Mouse (Mus musculus) CH12.LX (cell line): Measurements from ENCODE around the gene St6gal2. TPM values are rescaled to one million over a fixed set of nuclear protein-coding genes. Genes with fewer than 3 reads are reported as not detected.
A peak's percentile ranks its signal among the peaks of the same experiment; 100 is the strongest.

ENCODE experiments used
- DNase-seq: peaks from one replicate; pipeline ENCODE4 v3.0.0-alpha.2; 2013; ENCODE audit errors: extremely low read depth
- H3K27ac ChIP-seq: 2 replicates; pipeline ENCODE4 v1.5.1; 2012; ENCODE audit warnings: low read depth, mild to moderate bottlenecking, control low read depth, moderate library complexity; ENCODE audit not compliant: insufficient read depth
- H3K27me3 ChIP-seq: replicated peaks from 2 replicates; pipeline ENCODE3; 2012; ENCODE audit warnings: inconsistent platforms
- H3K36me3 ChIP-seq, 2 experiments: replicated peaks in 1 of 2; 2 replicates each; pipeline versions ENCODE3 to v1.6.1; 2012; ENCODE audit warnings: inconsistent platforms in 1 of 2, low read length in 1 of 2, mild to moderate bottlenecking in 1 of 2, mixed read lengths in 1 of 2, moderate library complexity in 1 of 2; ENCODE audit not compliant: control insufficient read depth in 1 of 2, insufficient read depth in 1 of 2
- H3K4me1 ChIP-seq, 2 experiments: 2 replicates each; pipeline ENCODE4 v1.6.1; 2012; ENCODE audit warnings: inconsistent platforms in 1 of 2, moderate library complexity in 1 of 2; ENCODE audit not compliant: insufficient read depth in 2 of 2, control insufficient read depth in 1 of 2
- H3K4me2 ChIP-seq: 2 replicates; pipeline ENCODE4 v1.6.1; 2012; ENCODE audit warnings: low read depth, mild to moderate bottlenecking, control low read depth; ENCODE audit not compliant: poor library complexity, insufficient read depth, severe bottlenecking
- H3K4me3 ChIP-seq, 3 experiments: fragments of 150-350 bp in 1 of 3; sonication (generic) in 1 of 3; replicated peaks in 1 of 3; 2 replicates each; pipeline versions ENCODE3 to v1.5.1; 2011 to 2012; ENCODE audit warnings: low read depth in 2 of 3, low read length in 2 of 3, mild to moderate bottlenecking in 2 of 3, moderate library complexity in 2 of 3, control low read depth in 1 of 3, improper control_type of control experiment in 1 of 3, inconsistent platforms in 1 of 3, mixed read lengths in 1 of 3; ENCODE audit not compliant: poor library complexity in 1 of 3
- H3K79me2 ChIP-seq: replicated peaks from 2 replicates; pipeline ENCODE4 v1.6.1; 2012; ENCODE audit warnings: mild to moderate bottlenecking, moderate library complexity; ENCODE audit not compliant: control insufficient read depth, poor library complexity, insufficient read depth, severe bottlenecking; ENCODE audit errors: extremely low read depth
- H3K9ac ChIP-seq: 2 replicates; pipeline ENCODE4 v1.6.1; 2012; ENCODE audit warnings: low read depth, mild to moderate bottlenecking, control low read depth, moderate library complexity; ENCODE audit not compliant: insufficient read depth
- H3K9me3 ChIP-seq: replicated peaks from 2 replicates; pipeline ENCODE3; 2012; ENCODE audit warnings: low read length, inconsistent platforms, mixed read lengths
- CHD2 ChIP-seq: IDR thresholded peaks from 2 replicates; pipeline ENCODE4 v1.6.1; 2011; ENCODE audit warnings: low read length, improper control_type of control experiment
- CTCF ChIP-seq, 2 experiments: IDR thresholded peaks in 1 of 2; conservative IDR thresholded peaks in 1 of 2; 2 replicates each; pipeline ENCODE4 v1.5.1; 2011 to 2012; ENCODE audit warnings: low read depth in 2 of 2, low read length in 2 of 2, improper control_type of control experiment in 1 of 2, inconsistent platforms in 1 of 2, mild to moderate bottlenecking in 1 of 2, moderate library complexity in 1 of 2
- ETS1 ChIP-seq: conservative IDR thresholded peaks from 2 replicates; pipeline ENCODE4 v1.6.1; 2012; ENCODE audit warnings: low read depth, mild to moderate bottlenecking, inconsistent platforms, low read length, improper control_type of control experiment, moderate library complexity
- GABPA ChIP-seq: IDR thresholded peaks from 2 replicates; pipeline ENCODE4 v1.6.1; 2012; ENCODE audit warnings: low read depth, low read length, improper control_type of control experiment, inconsistent platforms; ENCODE audit not compliant: insufficient replicate concordance
- MAFK ChIP-seq: IDR thresholded peaks from 2 replicates; pipeline ENCODE4 v1.6.1; 2011; ENCODE audit warnings: low read length, improper control_type of control experiment; ENCODE audit not compliant: insufficient replicate concordance
- MAX ChIP-seq: IDR thresholded peaks from 2 replicates; pipeline ENCODE4 v1.6.1; 2011; ENCODE audit warnings: low read length, improper control_type of control experiment
- MXI1 ChIP-seq: IDR thresholded peaks from 2 replicates; pipeline ENCODE4 v1.6.1; 2011; ENCODE audit warnings: mild to moderate bottlenecking, low read depth, low read length, improper control_type of control experiment
- PAX5 ChIP-seq: IDR thresholded peaks from 2 replicates; pipeline ENCODE4 v1.6.1; 2012; ENCODE audit warnings: low read length, inconsistent platforms, mixed read lengths
- POLR2AphosphoS2 ChIP-seq: IDR thresholded peaks from 2 replicates; pipeline ENCODE4 v1.6.1; 2011; ENCODE audit warnings: low read depth, low read length, improper control_type of control experiment
- RAD21 ChIP-seq: IDR thresholded peaks from 2 replicates; pipeline ENCODE4 v1.6.1; 2011; ENCODE audit warnings: low read depth, mild to moderate bottlenecking, low read length, improper control_type of control experiment, moderate library complexity
- RCOR1 ChIP-seq: conservative IDR thresholded peaks from 2 replicates; pipeline ENCODE4 v1.6.1; 2012; ENCODE audit warnings: low read depth, mild to moderate bottlenecking, inconsistent platforms, low read length, improper control_type of control experiment
- SMC3 ChIP-seq: IDR thresholded peaks from 2 replicates; pipeline ENCODE4 v1.6.1; 2011; ENCODE audit warnings: low read depth, low read length, improper control_type of control experiment
- USF1 ChIP-seq: IDR thresholded peaks from 2 replicates; pipeline ENCODE4 v1.6.1; 2014; ENCODE audit warnings: low read depth, mild to moderate bottlenecking, inconsistent platforms, low read length, improper control_type of control experiment
- ZNF384 ChIP-seq: IDR thresholded peaks from 2 replicates; pipeline ENCODE4 v1.6.1; 2012; ENCODE audit warnings: low read depth, low read length, improper control_type of control experiment, inconsistent platforms
- dilution Hi-C: fragments of 300-500 bp; cut with MboI; formaldehyde crosslinking; loops from 2 replicates; pipeline ENCODE4 v1.14.3; 2020; ENCODE audit warnings: low sequenced_read_pairs; ENCODE audit not compliant: extremely low pct_unique_long_range_greater_than_20kb, extremely low pct_ligation_motif_present
- in situ Hi-C: fragments of 300-500 bp; cut with MboI; formaldehyde crosslinking; loops from 3 replicates; pipeline ENCODE4 v1.14.3; 2019; ENCODE audit warnings: low sequenced_read_pairs, low pct_ligation_motif_present, low pct_unique_long_range_greater_than_20kb, mixed read lengths
- polyA plus RNA-seq: library from polyadenylated mRNA; unstranded; fragments of >175 nt; gene quantifications from 2 replicates; pipeline ENCODE4 v1.2.1, GENCODE M21; 2012; ENCODE audit warnings: low read depth; ENCODE audit not compliant: insufficient read length
- total RNA-seq, 2 experiments: library from RNA; depleted of rRNA; stranded (reverse); fragments of 300-350 nt in 1 of 2; fragments of >200 nt in 1 of 2; gene quantifications; 2 replicates each; pipeline ENCODE4 v1.2.3; 2012 to 2014

The St6gal2 gene
- total and polyA plus RNA-seq, 3 experiments = not detected

- no peak for TF ChIP-seq ZNF384
- TF ChIP-seq MAX = no peak
- no peak for TF ChIP-seq PAX5
- TF ChIP-seq USF1 = no peak
- TF ChIP-seq GABPA = no peak
These were observed 32.2 kb downstream of the St6gal2 start (continued) for GRCm38 (mm10) chr17:55477361-55477760.

DNA sequence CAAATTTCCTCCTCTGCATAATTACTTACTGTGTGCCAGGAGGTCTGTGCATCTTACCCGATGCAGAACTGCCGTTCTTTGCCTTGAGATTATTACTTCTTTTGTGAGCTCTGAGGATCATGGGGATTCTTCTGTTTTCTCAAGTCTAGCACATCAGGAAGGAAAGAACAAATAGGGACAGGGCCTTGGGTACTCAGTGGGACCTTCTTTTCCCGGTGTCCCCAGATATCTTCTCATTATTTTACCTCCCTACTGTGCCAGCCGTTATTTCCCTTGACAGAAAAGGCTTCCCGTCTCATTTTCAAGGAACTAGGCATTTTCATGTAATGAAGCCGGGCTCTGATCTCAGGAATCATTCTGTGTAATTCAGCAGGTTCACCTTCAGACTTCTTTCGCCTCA lies 34.2 kb downstream of the St6gal2 start:
- H3K36me3 ChIP-seq = no peaks in the 10 kb centered on the region
- DNase-seq = no peak
- dilution Hi-C loops (no loop called here), in situ Hi-C loops (no loop called here)
- H3K9me3 ChIP-seq = peaks cover 5% of the 10 kb centered on the region
- no peak overlapping the region for H3K4me3 ChIP-seq
- H3K9ac ChIP-seq = no peak overlapping the region
- H3K4me1 ChIP-seq = no peaks in the 10 kb centered on the region
- no peaks in the 10 kb centered on the region for H3K79me2 ChIP-seq
- H3K4me2 ChIP-seq = no peak overlapping the region
- TF ChIP-seq POLR2AphosphoS2 (no peak), CHD2 (no peak), MAFK (no peak), RCOR1 (no peak), MXI1 (no peak), GABPA (no peak), ETS1 (no peak), RAD21 (no peak)
- no peaks in the 10 kb centered on the region for H3K27me3 ChIP-seq
- H3K27ac ChIP-seq = no peak overlapping the region

GRCm38 (mm10) chr17:55484108-55484870 lies 39.1 kb downstream of the St6gal2 start:
- Histone ChIP-seq H3K4me1 (no peaks in the 10 kb centered on the region), H3K4me3 (no peak overlapping the region), H3K79me2 (no peaks in the 10 kb centered on the region), H3K9me3 (no peaks in the 10 kb centered on the region), H3K27me3 (no peaks in the 10 kb centered on the region), H3K9ac (no peak overlapping the region), H3K27ac (no peak overlapping the region), H3K36me3 (no peaks in the 10 kb centered on the region), H3K4me2 (no peak overlapping the region)
- in situ Hi-C loops (no loop called here), dilution Hi-C loops (no loop called here)
- TF ChIP-seq SMC3 (peak; percentile 17), RAD21 (peak; percentile 53), MAFK (no peak), CTCF (conservative IDR thresholded peaks at IDR 0.05 in 1 of 2, IDR thresholded peaks at IDR 0.05 in 1 of 2; ENCODE audit: low read depth in 2 of 2, low read length in 2 of 2) (peak in 1 of 2 experiments; percentile 47; a peak in 2 of 4 replicates)
- no peak for DNase-seq
